Mouse (Mus musculus) CH12.LX (cell line): Measurements from ENCODE around the gene Prkcd. TPM values are rescaled to one million over a fixed set of nuclear protein-coding genes. Genes with fewer than 3 reads are reported as not detected.

Experiments used
- DNase-seq: peaks from one replicate; pipeline ENCODE4 v3.0.0-alpha.2; 2013; ENCODE audit errors: extremely low read depth
- H3K27ac ChIP-seq: 2 replicates; pipeline ENCODE4 v1.5.1; 2012; ENCODE audit warnings: low read depth, mild to moderate bottlenecking, control low read depth, moderate library complexity; ENCODE audit not compliant: insufficient read depth
- H3K27me3 ChIP-seq: replicated peaks from 2 replicates; pipeline ENCODE3; 2012; ENCODE audit warnings: inconsistent platforms
- H3K36me3 ChIP-seq, 2 experiments: replicated peaks in 1 of 2; 2 replicates each; pipeline versions ENCODE3 to v1.6.1; 2012; ENCODE audit warnings: inconsistent platforms in 1 of 2, low read length in 1 of 2, mild to moderate bottlenecking in 1 of 2, mixed read lengths in 1 of 2, moderate library complexity in 1 of 2; ENCODE audit not compliant: control insufficient read depth in 1 of 2, insufficient read depth in 1 of 2
- H3K4me1 ChIP-seq, 2 experiments: 2 replicates each; pipeline ENCODE4 v1.6.1; 2012; ENCODE audit warnings: inconsistent platforms in 1 of 2, moderate library complexity in 1 of 2; ENCODE audit not compliant: insufficient read depth in 2 of 2, control insufficient read depth in 1 of 2
- H3K4me2 ChIP-seq: 2 replicates; pipeline ENCODE4 v1.6.1; 2012; ENCODE audit warnings: low read depth, mild to moderate bottlenecking, control low read depth; ENCODE audit not compliant: poor library complexity, insufficient read depth, severe bottlenecking
- H3K4me3 ChIP-seq, 3 experiments: fragments of 150-350 bp in 1 of 3; sonication (generic) in 1 of 3; replicated peaks in 1 of 3; 2 replicates each; pipeline versions ENCODE3 to v1.5.1; 2011 to 2012; ENCODE audit warnings: low read depth in 2 of 3, low read length in 2 of 3, mild to moderate bottlenecking in 2 of 3, moderate library complexity in 2 of 3, control low read depth in 1 of 3, improper control_type of control experiment in 1 of 3, inconsistent platforms in 1 of 3, mixed read lengths in 1 of 3; ENCODE audit not compliant: poor library complexity in 1 of 3
- H3K79me2 ChIP-seq: replicated peaks from 2 replicates; pipeline ENCODE4 v1.6.1; 2012; ENCODE audit warnings: mild to moderate bottlenecking, moderate library complexity; ENCODE audit not compliant: control insufficient read depth, poor library complexity, insufficient read depth, severe bottlenecking; ENCODE audit errors: extremely low read depth
- H3K9ac ChIP-seq: 2 replicates; pipeline ENCODE4 v1.6.1; 2012; ENCODE audit warnings: low read depth, mild to moderate bottlenecking, control low read depth, moderate library complexity; ENCODE audit not compliant: insufficient read depth
- H3K9me3 ChIP-seq: replicated peaks from 2 replicates; pipeline ENCODE3; 2012; ENCODE audit warnings: low read length, inconsistent platforms, mixed read lengths
- BHLHE40 ChIP-seq: IDR thresholded peaks from 2 replicates; pipeline ENCODE4 v1.6.1; 2011; ENCODE audit warnings: mild to moderate bottlenecking, low read depth, low read length, improper control_type of control experiment
- CHD2 ChIP-seq: IDR thresholded peaks from 2 replicates; pipeline ENCODE4 v1.6.1; 2011; ENCODE audit warnings: low read length, improper control_type of control experiment
- CTCF ChIP-seq, 2 experiments: IDR thresholded peaks in 1 of 2; conservative IDR thresholded peaks in 1 of 2; 2 replicates each; pipeline ENCODE4 v1.5.1; 2011 to 2012; ENCODE audit warnings: low read depth in 2 of 2, low read length in 2 of 2, improper control_type of control experiment in 1 of 2, inconsistent platforms in 1 of 2, mild to moderate bottlenecking in 1 of 2, moderate library complexity in 1 of 2
- E2F4 ChIP-seq: IDR thresholded peaks from 2 replicates; pipeline ENCODE4 v1.6.1; 2011; ENCODE audit warnings: low read depth, low read length, improper control_type of control experiment; ENCODE audit not compliant: insufficient replicate concordance
- ETS1 ChIP-seq: conservative IDR thresholded peaks from 2 replicates; pipeline ENCODE4 v1.6.1; 2012; ENCODE audit warnings: low read depth, mild to moderate bottlenecking, inconsistent platforms, low read length, improper control_type of control experiment, moderate library complexity
- HCFC1 ChIP-seq: IDR thresholded peaks from 2 replicates; pipeline ENCODE4 v1.6.1; 2012; ENCODE audit warnings: low read depth, mild to moderate bottlenecking, inconsistent platforms, low read length, improper control_type of control experiment
- JUND ChIP-seq: conservative IDR thresholded peaks from 2 replicates; pipeline ENCODE4 v1.6.1; 2011; ENCODE audit warnings: low read depth, low read length, improper control_type of control experiment
- KAT2A ChIP-seq: IDR thresholded peaks from 2 replicates; pipeline ENCODE4 v1.6.1; 2012; ENCODE audit warnings: low read length, improper control_type of control experiment, inconsistent platforms; ENCODE audit not compliant: insufficient replicate concordance
- MAX ChIP-seq: IDR thresholded peaks from 2 replicates; pipeline ENCODE4 v1.6.1; 2011; ENCODE audit warnings: low read length, improper control_type of control experiment
- MAZ ChIP-seq: IDR thresholded peaks from 2 replicates; pipeline ENCODE4 v1.6.1; 2012; ENCODE audit warnings: low read depth, mild to moderate bottlenecking, inconsistent platforms, low read length, improper control_type of control experiment, moderate library complexity
- MXI1 ChIP-seq: IDR thresholded peaks from 2 replicates; pipeline ENCODE4 v1.6.1; 2011; ENCODE audit warnings: mild to moderate bottlenecking, low read depth, low read length, improper control_type of control experiment
- POLR2A ChIP-seq: IDR thresholded peaks from 2 replicates; pipeline ENCODE4 v1.6.1; 2011; ENCODE audit warnings: low read depth, mild to moderate bottlenecking, improper control_type of control experiment, low read length
- RCOR1 ChIP-seq: conservative IDR thresholded peaks from 2 replicates; pipeline ENCODE4 v1.6.1; 2012; ENCODE audit warnings: low read depth, mild to moderate bottlenecking, inconsistent platforms, low read length, improper control_type of control experiment
- SMC3 ChIP-seq: IDR thresholded peaks from 2 replicates; pipeline ENCODE4 v1.6.1; 2011; ENCODE audit warnings: low read depth, low read length, improper control_type of control experiment
- TCF12 ChIP-seq: IDR thresholded peaks from 2 replicates; pipeline ENCODE4 v1.6.1; 2014; ENCODE audit warnings: low read depth, mild to moderate bottlenecking, inconsistent platforms, low read length, improper control_type of control experiment
- UBTF ChIP-seq: IDR thresholded peaks from 2 replicates; pipeline ENCODE4 v1.6.1; 2012; ENCODE audit warnings: low read depth, mild to moderate bottlenecking, inconsistent platforms, low read length, improper control_type of control experiment, moderate library complexity
- USF1 ChIP-seq: IDR thresholded peaks from 2 replicates; pipeline ENCODE4 v1.6.1; 2014; ENCODE audit warnings: low read depth, mild to moderate bottlenecking, inconsistent platforms, low read length, improper control_type of control experiment
- USF2 ChIP-seq: conservative IDR thresholded peaks from 2 replicates; pipeline ENCODE4 v1.6.1; 2011; ENCODE audit warnings: low read depth, low read length, improper control_type of control experiment
- ZNF384 ChIP-seq: IDR thresholded peaks from 2 replicates; pipeline ENCODE4 v1.6.1; 2012; ENCODE audit warnings: low read depth, low read length, improper control_type of control experiment, inconsistent platforms
- dilution Hi-C: fragments of 300-500 bp; cut with MboI; formaldehyde crosslinking; loops from 2 replicates; pipeline ENCODE4 v1.14.3; 2020; ENCODE audit warnings: low sequenced_read_pairs; ENCODE audit not compliant: extremely low pct_unique_long_range_greater_than_20kb, extremely low pct_ligation_motif_present
- in situ Hi-C: fragments of 300-500 bp; cut with MboI; formaldehyde crosslinking; loops from 3 replicates; pipeline ENCODE4 v1.14.3; 2019; ENCODE audit warnings: low sequenced_read_pairs, low pct_ligation_motif_present, low pct_unique_long_range_greater_than_20kb, mixed read lengths
- polyA plus RNA-seq: library from polyadenylated mRNA; unstranded; fragments of >175 nt; gene quantifications from 2 replicates; pipeline ENCODE4 v1.2.1, GENCODE M21; 2012; ENCODE audit warnings: low read depth; ENCODE audit not compliant: insufficient read length
- total RNA-seq, 2 experiments: library from RNA; depleted of rRNA; stranded (reverse); fragments of 300-350 nt in 1 of 2; fragments of >200 nt in 1 of 2; gene quantifications; 2 replicates each; pipeline ENCODE4 v1.2.3; 2012 to 2014

The Prkcd gene
- total and polyA plus RNA-seq, 3 experiments, result 109 to 186 (median 122) TPM

- TF ChIP-seq HCFC1 (no peak), USF2 (peak; percentile 83), POLR2A (peak; percentile 36; the same call in 1 of the 2 replicates), TCF12 (peak; percentile 78), E2F4 (no peak), BHLHE40 (peak; percentile 89), USF1 (peak; percentile 88), CTCF (conservative IDR thresholded peaks at IDR 0.05 in 1 of 2, IDR thresholded peaks at IDR 0.05 in 1 of 2; ENCODE audit: low read depth in 2 of 2, low read length in 2 of 2) (no peak), MAX (peak; percentile 91), RCOR1 (0 out of 2 replicates have a peak, but pooled peaks have one; percentile 40), KAT2A (no peak), MXI1 (peak; percentile 64; the same call in 1 of the 2 replicates), JUND (no peak), ETS1 (peak; percentile 87), UBTF (no peak), SMC3 (no peak), CHD2 (peak; percentile 45; the same call in 1 of the 2 replicates), MAZ (peak; percentile 96)
- TF ChIP-seq, all 38 proteins: peak for 16
Measured at GRCm38 (mm10) chr14:30607696-30608095, 18.3 kb downstream of the Prkcd start (continued).

GRCm38 (mm10) chr14:30606817-30607216, 19.2 kb downstream of the Prkcd start:
- H3K4me2 ChIP-seq, result no peak overlapping the region
- dilution Hi-C loops, result no loop called here
- H3K4me1 ChIP-seq, result peaks cover 54 to 70% of the 10 kb centered on the region in 2 experiments
- no peak overlapping the region for H3K4me3 ChIP-seq
- peak overlapping the region; percentile 69 for H3K27ac ChIP-seq
- H3K36me3 ChIP-seq, result peaks cover 68 to 92% of the 10 kb centered on the region in 2 experiments
- peaks cover 16% of the 10 kb centered on the region for H3K79me2 ChIP-seq
- H3K9ac ChIP-seq, result no peak overlapping the region
- no peaks in the 10 kb centered on the region for H3K27me3 ChIP-seq
- H3K9me3 ChIP-seq, result no peaks in the 10 kb centered on the region
- TF ChIP-seq TCF12 (peak; percentile 77), MAX (no peak), POLR2A (0 out of 2 replicates have a peak, but pooled peaks have one; percentile 24), BHLHE40 (peak; percentile 27; the same call in 1 of the 2 replicates)
- DNase-seq, result peak; percentile 74
- in situ Hi-C loops, result no loop called here

- H3K79me2 ChIP-seq, result no peaks in the 10 kb centered on the region
- TF ChIP-seq UBTF (no peak), TCF12 (no peak), USF1 (no peak), ZNF384 (no peak), USF2 (no peak), E2F4 (no peak)
- TF ChIP-seq, all 38 proteins: peak for 0
- in situ Hi-C loops, result no loop called here
- dilution Hi-C loops, result no loop called here
- no peak overlapping the region for H3K4me3 ChIP-seq
- no peak overlapping the region; the same call in 1 of the 2 replicates for H3K27ac ChIP-seq
- no peak overlapping the region for H3K4me2 ChIP-seq
- H3K4me1 ChIP-seq, result peaks cover 34 to 77% of the 10 kb centered on the region in 2 experiments
- no peak overlapping the region for H3K9ac ChIP-seq
- no peaks in the 10 kb centered on the region for H3K27me3 ChIP-seq
- peaks cover 55 to 84% of the 10 kb centered on the region in 2 experiments for H3K36me3 ChIP-seq
- no peak for DNase-seq
- H3K9me3 ChIP-seq, result no peaks in the 10 kb centered on the region
Measured at GRCm38 (mm10) chr14:30597142-30597541, 28.9 kb downstream of the Prkcd start.
